Mouse (Mus musculus) hematopoietic stem cell, adult 5-6 weeks (primary cell): Measurements from ENCODE around the gene Samd1. TPM values are rescaled to one million over a fixed set of nuclear protein-coding genes. Genes with fewer than 3 reads are reported as not detected.
"Not testable (repeated sequence)": the region's sequence is repeated elsewhere in the genome, so short reads cannot be mapped to it uniquely, and the experiment has no call there.

Experiments used
- ATAC-seq, 2 experiments: fragments of 125-278 bp in 1 of 2; replicated peaks in 1 of 2; 2 replicates each; pipeline ENCODE4 v1.8.0; 2016 to 2017; ENCODE audit warnings: inconsistent platforms in 2 of 2, mild to moderate bottlenecking in 2 of 2, moderate number of reproducible peaks in 2 of 2, low read depth in 1 of 2, moderate TSS enrichment in 1 of 2; ENCODE audit not compliant: low FRiP score in 2 of 2, poor library complexity in 2 of 2, severe bottlenecking in 2 of 2, insufficient read depth in 1 of 2, low TSS enrichment in 1 of 2
- total RNA-seq: library from RNA; stranded (forward); fragments of 172-1452, 232-1000 nt; gene quantifications from 2 replicates; pipeline ENCODE4 v1.2.3, GENCODE M21; 2017

The Samd1 gene
- total RNA-seq, 1 experiment from 2014 or later: 53.4 TPM

DNA sequence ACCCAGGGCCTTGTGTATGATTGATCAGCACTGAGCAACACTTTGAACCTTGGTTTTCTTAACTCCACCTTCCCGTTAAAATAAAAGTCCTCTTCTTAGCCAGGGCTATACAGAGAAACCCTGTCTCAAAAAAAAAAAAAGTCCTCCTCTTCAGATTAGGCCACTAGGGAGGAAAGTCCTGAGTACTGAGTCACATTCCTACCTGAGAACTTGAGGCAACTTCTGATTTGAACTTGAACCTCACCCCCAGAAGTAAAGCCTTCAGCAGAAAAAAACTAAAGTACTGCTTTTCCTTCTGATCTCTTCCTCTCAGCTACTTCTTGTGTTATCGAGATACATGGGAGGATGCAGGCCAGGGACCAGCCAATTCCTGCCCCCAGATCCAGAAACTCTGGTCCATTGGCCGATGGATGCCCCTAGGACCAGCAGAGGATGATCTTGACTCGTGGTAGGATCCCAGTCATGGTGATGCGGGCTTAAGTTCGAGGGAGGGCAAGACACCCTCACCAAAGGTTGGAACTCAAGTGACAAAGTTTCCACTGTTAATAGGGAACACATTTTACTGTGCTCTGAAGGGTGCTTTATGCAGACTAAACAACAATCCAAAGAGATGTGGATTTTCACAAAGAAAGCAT lies 6.3 kb downstream of the Samd1 start:
- ATAC-seq: no peak

DNA sequence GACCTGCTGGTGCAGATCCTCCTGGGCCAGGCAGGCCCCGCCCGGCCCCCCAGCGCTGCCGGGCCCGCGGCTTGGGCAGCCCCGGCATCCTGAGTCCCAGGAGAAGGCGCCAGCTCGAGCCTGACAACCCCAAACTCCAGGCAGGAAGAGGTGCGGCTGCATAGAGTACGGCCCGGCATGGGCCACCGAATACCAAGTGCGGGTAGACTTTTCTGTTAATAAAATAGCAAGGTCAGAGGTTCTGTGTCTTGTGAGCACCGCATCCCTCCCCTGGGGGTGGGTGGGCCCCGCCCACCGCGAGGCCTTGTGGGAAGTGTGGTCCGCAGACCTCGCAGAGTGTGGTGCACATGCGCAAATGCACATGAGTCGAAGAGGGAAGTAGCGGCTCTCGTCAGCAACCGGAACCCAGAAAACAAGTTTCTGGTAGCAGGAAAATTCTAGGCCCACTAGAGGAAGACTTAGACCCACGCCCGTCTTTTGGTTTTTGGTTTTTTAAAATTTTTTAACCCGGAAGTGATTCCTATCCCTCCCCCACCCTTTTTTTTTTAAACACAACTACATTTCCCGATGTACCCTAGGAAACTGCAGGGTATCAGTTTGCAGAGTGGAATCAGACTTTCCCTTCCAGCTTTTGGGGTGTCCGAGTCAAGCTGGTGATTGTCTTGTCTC lies 7.2 kb downstream of the Samd1 start:
- ATAC-seq: peak; percentile 98 to 99

- ATAC-seq: not testable (repeated sequence)
These were observed 8.0 kb downstream of the Samd1 start for GRCm38 (mm10) chr8:84005502-84005901.

DNA sequence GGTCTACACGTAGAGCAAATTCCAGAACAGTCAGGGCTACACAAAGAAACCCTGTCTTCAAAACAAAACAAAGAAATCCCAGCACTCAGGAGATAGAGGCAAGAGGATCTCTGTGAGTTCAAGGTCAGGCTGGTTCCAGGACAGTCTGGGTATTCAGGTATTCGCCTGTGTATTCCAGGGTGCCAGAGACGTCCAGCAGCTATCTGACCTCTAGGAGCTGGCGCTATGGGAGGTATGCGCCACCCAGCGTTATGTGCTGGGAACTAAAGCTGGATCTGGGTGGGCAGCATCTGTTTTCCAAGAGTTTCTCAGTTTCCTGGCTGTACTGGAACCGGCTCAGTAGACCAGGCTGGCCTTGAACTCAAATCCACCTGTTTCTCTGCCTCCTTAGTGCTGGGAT lies 10.9 kb downstream of the Samd1 start:
- ATAC-seq: no peak

DNA sequence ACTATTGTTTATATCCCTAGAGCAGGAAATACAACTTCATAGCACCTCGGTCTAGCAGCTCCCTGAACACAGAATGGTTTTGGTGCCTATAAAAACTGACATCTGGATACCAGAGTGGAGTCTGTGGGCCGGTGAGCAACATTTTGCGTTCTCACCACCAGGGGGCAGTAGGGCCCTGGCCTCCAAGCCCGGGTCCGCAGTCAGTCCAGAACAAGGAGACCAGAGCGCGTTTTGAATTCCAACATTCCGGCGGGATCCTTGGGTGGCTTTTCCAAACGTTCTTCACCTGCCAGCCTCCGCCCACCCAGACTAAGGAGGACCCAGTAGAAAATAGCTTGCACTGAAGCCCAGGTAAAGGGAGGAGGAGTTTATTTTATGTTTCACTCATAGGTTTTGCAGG lies 12.4 kb downstream of the Samd1 start:
- ATAC-seq: peak; percentile 65 to 70

DNA sequence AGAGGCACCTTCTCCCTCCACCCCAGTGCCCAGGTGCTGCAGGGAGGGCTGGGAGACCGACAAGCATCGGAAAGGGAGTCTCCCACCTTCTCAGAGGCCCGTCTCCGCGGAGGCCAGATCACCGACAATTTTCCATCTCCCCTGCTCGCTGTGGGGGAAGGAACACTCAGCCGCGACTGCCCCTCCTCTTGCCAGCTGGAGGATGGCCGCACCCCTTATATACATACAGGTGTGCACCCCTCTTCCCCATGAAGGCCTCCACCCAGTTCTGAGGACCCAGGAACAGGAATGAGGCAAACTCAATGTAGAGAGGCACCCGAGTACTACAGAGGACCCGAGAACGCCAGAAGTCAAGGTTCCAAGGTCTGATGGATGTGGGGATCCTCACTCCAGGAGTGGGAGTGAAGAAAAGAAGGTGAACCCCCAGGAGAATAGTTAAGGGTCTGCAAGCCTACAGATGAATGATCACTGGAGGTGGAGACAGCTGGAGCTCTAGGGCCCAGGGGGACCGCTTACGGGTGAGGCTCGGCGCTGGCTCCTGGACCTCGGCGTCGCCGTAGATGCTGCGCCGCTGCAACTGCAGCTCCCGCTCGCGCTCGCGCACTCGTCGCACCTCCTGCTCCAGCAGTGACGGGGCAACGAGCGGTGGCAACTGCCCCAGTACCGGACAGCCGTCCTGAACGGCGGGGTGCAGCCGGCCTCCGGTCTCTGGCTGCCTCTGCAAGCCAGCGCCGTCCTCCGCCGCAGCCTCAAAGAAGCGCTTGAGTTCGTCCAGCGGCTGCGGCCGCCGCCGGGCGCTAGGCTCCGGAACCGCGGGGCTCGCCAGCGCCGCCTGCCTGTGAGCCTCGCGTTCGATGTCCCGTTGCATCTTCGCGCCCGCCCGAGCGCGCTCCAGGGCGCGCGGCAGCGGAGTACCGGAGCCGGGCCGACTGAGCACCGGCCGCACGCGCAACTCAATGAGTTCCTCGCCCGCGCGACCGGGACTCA lies 13.4 kb downstream of the Samd1 start:
- peak in 1 of 2 experiments; percentile 43; a peak in 1 of 4 replicates for ATAC-seq

GRCm38 (mm10) chr8:84011705-84012498 lies 14.4 kb downstream of the Samd1 start, which contains the start of gene 2210011C24Rik:
2210011C24Rik (minus strand) TSS chr8:84012171.
- peak; percentile 21 to 39; a peak in 3 of 4 replicates for ATAC-seq

DNA sequence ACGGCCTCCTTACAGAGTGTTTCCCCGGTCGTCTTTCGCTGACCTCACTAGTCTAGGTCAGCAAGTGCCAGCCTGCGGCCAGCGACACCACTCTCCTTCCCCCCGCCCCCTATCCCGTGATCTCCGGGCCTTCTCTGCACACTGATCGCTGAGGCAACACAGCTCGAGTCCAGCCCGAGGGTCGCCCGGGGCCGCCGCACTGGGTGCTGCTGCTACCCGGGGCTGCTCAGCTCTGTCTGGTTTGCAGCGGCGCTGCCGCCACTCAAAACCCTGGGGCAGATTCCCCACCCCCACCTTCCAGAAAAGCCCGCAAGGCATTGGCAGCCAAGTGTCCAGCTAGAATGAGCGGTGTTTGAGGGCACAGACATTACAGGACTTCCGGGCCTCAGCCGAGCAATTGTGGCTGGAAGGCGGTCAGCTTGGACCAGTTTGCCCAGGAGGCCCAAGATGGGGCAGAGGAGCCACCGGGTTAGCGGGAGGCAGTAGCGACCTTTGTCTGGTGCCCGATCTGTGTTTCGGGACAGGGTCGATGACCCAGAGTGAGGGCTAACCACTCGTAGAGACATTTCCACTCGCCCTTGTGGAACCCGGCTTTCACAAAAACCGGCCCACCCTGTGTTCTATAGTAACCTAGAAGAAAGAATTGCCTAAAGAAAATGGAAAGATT lies 15.2 kb downstream of the Samd1 start:
- ATAC-seq: no peak

DNA sequence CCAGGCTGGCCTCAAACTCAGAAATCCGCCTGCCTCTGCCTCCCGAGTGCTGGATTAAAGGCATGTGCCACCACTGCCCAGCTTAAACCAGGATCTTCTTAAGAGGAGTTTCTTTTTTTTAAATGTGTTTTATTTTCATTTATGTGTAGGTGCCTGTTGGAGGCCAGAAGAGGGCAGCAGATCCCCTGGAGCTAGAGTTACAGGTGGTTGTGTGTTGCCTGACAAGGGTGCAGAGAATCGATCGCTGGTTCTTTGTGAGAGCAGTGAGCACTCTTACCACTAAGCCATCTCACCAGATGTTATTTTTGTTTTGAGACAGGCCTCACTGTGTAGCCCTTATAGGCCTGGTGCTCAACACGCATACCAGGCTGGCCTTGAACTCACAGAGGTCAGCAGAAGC lies 18.4 kb downstream of the Samd1 start:
- no peak for ATAC-seq

DNA sequence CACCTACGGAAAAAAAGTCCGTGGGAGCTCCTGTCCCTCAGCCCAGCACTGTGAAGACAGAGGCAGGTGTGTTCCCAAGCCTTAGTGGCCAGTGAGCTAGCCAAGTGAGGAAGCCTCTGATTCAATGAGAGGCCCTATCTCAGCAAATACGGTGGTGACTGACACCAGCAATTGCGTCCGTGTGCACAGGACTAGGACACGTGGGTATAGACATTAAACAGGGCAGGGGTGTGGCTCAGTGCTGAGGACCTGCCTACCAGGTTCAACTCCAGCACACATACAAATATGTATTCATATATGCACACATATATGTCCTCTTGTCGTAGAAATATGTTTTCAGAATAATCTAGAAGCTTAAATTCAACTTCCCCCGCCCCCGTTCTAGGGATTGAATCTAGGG lies 22.3 kb downstream of the Samd1 start:
- ATAC-seq: no peak

- ATAC-seq: no peak
These were observed 23.6 kb downstream of the Samd1 start, which contains the start of gene Palm3 for GRCm38 (mm10) chr8:84021096-84021495. Palm3 (plus strand) TSS chr8:84021471.

GRCm38 (mm10) chr8:84021569-84021968 lies 24.1 kb downstream of the Samd1 start:
- ATAC-seq: no peak

- ATAC-seq: no peak
These were observed 25.6 kb downstream of the Samd1 start for GRCm38 (mm10) chr8:84023085-84023484.

DNA sequence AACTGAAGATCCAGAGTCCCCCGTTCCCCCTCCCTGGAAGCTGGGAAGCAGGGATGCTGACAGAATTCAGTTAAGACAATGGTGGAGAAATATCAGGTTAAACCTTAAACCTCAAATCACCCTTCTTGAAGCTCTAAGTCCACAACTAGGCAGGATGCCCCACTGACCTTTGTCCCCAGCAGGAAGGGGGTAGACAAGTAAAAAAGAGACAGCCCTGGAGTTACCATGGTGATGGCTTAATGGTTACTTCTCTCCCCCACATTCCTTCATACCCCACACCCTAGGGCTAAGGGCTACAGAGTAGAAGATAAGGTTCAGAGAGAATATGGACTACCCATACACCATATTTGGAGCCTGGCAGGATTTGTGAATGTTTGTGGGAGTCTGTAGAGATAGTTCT lies 26.2 kb downstream of the Samd1 start:
- ATAC-seq: no peak

GRCm38 (mm10) chr8:84024171-84024570 lies 26.7 kb downstream of the Samd1 start:
- ATAC-seq: 0 out of 4 replicates have a peak, but pooled peaks of 1 of the 2 experiments have one; percentile 37

DNA sequence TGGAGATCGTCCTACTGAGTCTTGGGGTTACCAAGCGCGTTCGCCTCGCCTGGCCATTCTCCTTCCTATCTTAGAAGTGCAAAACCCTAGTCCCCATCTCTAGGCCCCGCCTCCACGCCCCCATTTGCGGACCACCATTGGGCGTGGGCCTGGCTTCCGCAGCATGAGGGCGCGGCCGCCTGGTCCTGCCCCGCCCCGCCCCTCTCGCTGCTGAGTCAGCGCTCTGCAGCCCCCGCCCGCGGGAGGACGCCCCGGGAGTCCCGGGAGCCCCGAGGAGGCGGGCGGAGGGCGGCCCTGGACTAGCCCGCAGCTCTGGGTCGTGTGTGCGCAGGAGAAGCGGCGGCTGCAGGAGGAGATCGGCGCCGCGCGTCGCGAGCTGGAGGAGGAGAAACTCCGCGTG lies 28.4 kb downstream of the Samd1 start:
- ATAC-seq: peak; percentile 28 to 44; a peak in 3 of 4 replicates
